Mouse (Mus musculus): ENCODE measurements around the gene Slc12a7.

- TF ChIP-seq CTCF (IDR thresholded peaks at IDR 0.05; ENCODE audit: low read depth, low read length) (no peak), POLR2A (IDR thresholded peaks at IDR 0.05; ENCODE audit: insufficient read depth, low read length) (no peak), EP300 (IDR thresholded peaks at IDR 0.05; ENCODE audit: insufficient read depth, low read depth, low read length) (no peak)
Measured at GRCm38 (mm10) chr13:73833809-73834208, 100.9 kb downstream of the Slc12a7 start.

All from ES-Bruce4 (cell line).